Mouse (Mus musculus) embryonic stem cell, embryonic (primary cell): Measurements from ENCODE around the gene Mtrf1l.

ENCODE experiments used
- CTCF ChIA-PET, 4 experiments: fragments of 300-600 bp in 2 of 4; fragments of 350-600 bp in 2 of 4; sonication (Branson Sonifier 250); formaldehyde crosslinking; loops; one replicate each; lab custom pipeline; 2022; ENCODE audit warnings: inconsistent platforms in 2 of 4; lab: Charles Lee
- POLR2A ChIA-PET, 4 experiments: fragments of 300-600 bp in 2 of 4; fragments of 350-600 bp in 2 of 4; sonication (Branson Sonifier 250); formaldehyde crosslinking; loops; one replicate each; lab custom pipeline; 2022; ENCODE audit warnings: antibody characterized with exemption in 4 of 4, inconsistent platforms in 1 of 4; lab: Charles Lee

Gene Mtrf1l

GRCm38 (mm10) chr10:5813724-5814123 is 10.0 kb downstream of the Mtrf1l start:
- POLR2A ChIA-PET: interaction anchor here (0.7 to 15.5 kb wide), 9 partner anchors 8 to 19 kb away, joined by 3 to 599 read pairs (median 10); partner anchors contain the start of genes Mtrf1l (in 3 of the 4) and Fbxo5 (in 2 of the 4)
- CTCF ChIA-PET: interaction anchor here in 1 of 4 experiments (0.5 to 2.0 kb wide), 2 partner anchors 10 to 1345 kb away, joined by 3 to 5 read pairs; partner anchors contain the start of gene Mtrf1l

- POLR2A ChIA-PET: interaction anchor here (0.5 to 16.1 kb wide), 6 partner anchors 13 to 1612 kb away, joined by 3 to 737 read pairs (median 134); partner anchors contain the start of gene Mtrf1l (in 3 of the 4)
- CTCF ChIA-PET: interaction anchor here in 2 of 4 experiments (0.6 to 7.6 kb wide), 3 partner anchors 12 to 1935 kb away, joined by 4 to 105 read pairs (median 4); partner anchors contain the start of gene Mtrf1l (in 1 of the 2)
Measured at GRCm38 (mm10) chr10:5807683-5808082, 16.0 kb downstream of the Mtrf1l start.

DNA sequence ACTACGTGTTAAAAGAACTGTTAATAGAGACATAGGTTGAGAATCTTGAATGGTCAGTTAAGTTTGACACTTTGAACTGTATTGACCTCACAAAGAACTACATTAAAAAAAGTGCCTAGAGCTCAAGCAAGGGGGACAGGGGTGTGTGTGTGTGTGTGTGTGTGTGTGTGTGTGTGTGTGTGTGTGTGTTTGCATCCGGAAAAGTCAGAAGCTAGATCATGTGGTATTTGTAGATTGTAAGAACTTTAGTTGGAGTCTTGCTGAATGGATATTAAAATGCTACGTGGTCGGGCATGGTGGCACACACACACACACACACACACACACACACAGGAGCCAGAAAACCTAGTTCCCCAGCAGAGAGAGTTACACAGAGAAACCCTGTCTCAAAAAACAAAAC is 16.7 kb downstream of the Mtrf1l start:
- CTCF ChIA-PET: interaction anchor here in 3 of 4 experiments (0.6 to 7.6 kb wide), 6 partner anchors 9 to 1934 kb away, joined by 3 to 105 read pairs (median 4); partner anchors contain the start of gene Mtrf1l (in 2 of the 3)
- POLR2A ChIA-PET: interaction anchor here in 3 of 4 experiments (0.6 to 16.1 kb wide), 14 partner anchors 8 to 247 kb away, joined by 3 to 737 read pairs (median 24); partner anchors contain the start of gene Mtrf1l (in 3 of the 3)

DNA sequence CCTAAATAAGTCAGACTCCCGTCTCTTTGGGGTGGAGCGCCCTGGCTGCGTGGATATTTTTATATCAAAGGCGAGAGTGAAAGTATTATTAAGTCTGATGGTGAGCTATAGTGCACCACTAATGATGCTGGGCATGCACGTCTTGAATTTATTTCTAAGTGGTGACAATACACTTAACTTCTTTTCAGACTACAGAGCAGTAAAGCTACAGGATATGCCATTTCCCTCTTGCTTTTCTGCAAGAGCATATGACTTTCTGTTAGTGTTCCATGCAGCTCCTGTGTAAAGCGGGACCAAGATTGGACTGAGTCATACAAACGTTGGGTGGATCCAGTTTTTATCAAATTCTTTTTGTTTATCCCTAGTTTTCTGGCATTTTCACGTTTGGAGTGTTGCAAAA is 17.3 kb downstream of the Mtrf1l start:
- POLR2A ChIA-PET: interaction anchor here (0.6 to 16.1 kb wide), 33 partner anchors 9 to 1920 kb away, joined by 3 to 737 read pairs (median 6); partner anchors contain the start of genes Mtrf1l (in 4 of the 4), Armt1 (in 1 of the 4), Katna1 (in 1 of the 4) and Rgs17 (in 1 of the 4)
- CTCF ChIA-PET: interaction anchor here in 2 of 4 experiments (0.9 to 7.6 kb wide), 6 partner anchors 9 to 207 kb away, joined by 3 to 105 read pairs (median 3); partner anchors contain the start of gene Mtrf1l (in 2 of the 2)

DNA sequence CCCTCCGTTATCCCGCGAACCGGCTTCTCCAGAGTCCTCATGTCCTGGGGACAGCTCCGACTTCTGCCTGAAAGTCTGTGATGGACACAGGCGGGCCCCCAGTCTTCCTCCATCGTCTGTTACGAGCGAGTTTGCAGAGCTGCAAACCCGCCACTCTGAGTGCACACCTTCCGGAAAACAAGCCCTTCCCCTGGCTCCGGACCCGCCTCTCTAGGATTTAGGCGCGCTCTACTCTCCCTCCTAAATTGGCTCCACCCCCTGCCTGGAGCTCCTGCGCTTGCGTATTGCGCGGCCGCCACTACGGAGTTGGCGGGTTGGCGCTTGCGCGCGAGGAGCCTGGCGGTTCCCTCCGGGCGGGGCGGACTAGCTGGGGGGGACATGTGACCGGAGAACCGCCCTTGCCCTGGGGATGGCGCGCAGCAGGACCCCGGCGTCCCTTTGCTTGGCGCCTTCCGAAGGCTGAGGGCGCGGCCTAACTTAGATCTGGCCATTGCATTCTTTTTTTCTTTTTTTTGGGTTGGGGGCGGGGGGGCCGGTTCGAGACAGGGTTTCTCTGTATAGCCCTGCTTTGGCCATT is 17.9 kb downstream of the Mtrf1l start:
- ChIA-PET CTCF (interaction anchor here in 3 of 4 experiments (0.5 to 7.6 kb wide), 13 partner anchors 9 to 1812 kb away, joined by 3 to 105 read pairs (median 3); partner anchors contain the start of gene Mtrf1l (in 3 of the 3)), POLR2A (interaction anchor here (0.5 to 16.1 kb wide), 51 partner anchors 9 to 1953 kb away, joined by 3 to 737 read pairs (median 4); partner anchors contain the start of genes Mtrf1l (in 4 of the 4), Katna1 (in 2 of the 4), Armt1 (in 1 of the 4) and Rgs17 (in 1 of the 4))

GRCm38 (mm10) chr10:5805243-5805730 is 18.4 kb downstream of the Mtrf1l start, which contains the start of gene Fbxo5:
Fbxo5 (minus strand) TSS chr10:5805600.
- ChIA-PET POLR2A (interaction anchor here (0.6 to 16.1 kb wide), 48 partner anchors 8 to 1952 kb away, joined by 3 to 737 read pairs (median 4); partner anchors contain the start of genes Mtrf1l (in 4 of the 4), Katna1 (in 2 of the 4), Armt1 (in 1 of the 4) and Rgs17 (in 1 of the 4)), CTCF (interaction anchor here in 3 of 4 experiments (0.5 to 7.6 kb wide), 13 partner anchors 9 to 1812 kb away, joined by 3 to 105 read pairs (median 3); partner anchors contain the start of gene Mtrf1l (in 3 of the 3))

GRCm38 (mm10) chr10:5804691-5805156 is 19.0 kb downstream of the Mtrf1l start:
- ChIA-PET POLR2A (interaction anchor here (0.6 to 16.1 kb wide), 37 partner anchors 10 to 1952 kb away, joined by 3 to 737 read pairs (median 5); partner anchors contain the start of genes Mtrf1l (in 4 of the 4), Katna1 (in 2 of the 4), Armt1 (in 1 of the 4) and Rmnd1 (in 1 of the 4)), CTCF (interaction anchor here in 3 of 4 experiments (0.6 to 7.6 kb wide), 10 partner anchors 8 to 1813 kb away, joined by 3 to 105 read pairs (median 7); partner anchors contain the start of gene Mtrf1l (in 3 of the 3))

- CTCF ChIA-PET: interaction anchor here in 3 of 4 experiments (0.6 to 7.6 kb wide), 5 partner anchors 17 to 38 kb away, joined by 3 to 105 read pairs (median 5); partner anchors contain the start of gene Mtrf1l (in 3 of the 3)
- POLR2A ChIA-PET: interaction anchor here (0.6 to 16.1 kb wide), 15 partner anchors 9 to 249 kb away, joined by 3 to 737 read pairs (median 17); partner anchors contain the start of gene Mtrf1l (in 4 of the 4)
Measured at GRCm38 (mm10) chr10:5803739-5804138, 20.0 kb downstream of the Mtrf1l start.

DNA sequence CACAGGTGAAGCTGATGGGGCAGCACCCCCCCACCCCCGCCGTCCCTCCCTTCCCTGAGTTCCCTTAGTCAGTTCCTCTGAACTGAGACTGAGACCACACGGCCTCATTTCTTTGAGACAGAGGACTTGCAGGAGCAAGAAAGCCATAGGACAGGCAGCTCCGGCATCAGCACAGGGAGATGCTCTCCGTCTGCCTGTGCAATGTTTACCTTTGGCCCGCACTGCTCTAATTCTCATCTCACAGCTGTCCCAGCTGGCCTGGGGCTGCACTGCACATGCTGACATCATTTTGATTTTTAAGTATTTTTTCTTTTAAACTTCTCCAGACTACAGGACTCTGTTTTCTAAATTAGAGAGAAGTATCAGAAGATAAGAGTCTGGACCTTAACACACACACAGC is 20.8 kb downstream of the Mtrf1l start:
- CTCF ChIA-PET: interaction anchor here in 3 of 4 experiments (0.5 to 7.6 kb wide), 6 partner anchors 16 to 1170 kb away, joined by 3 to 105 read pairs (median 3); partner anchors contain the start of gene Mtrf1l (in 1 of the 3)
- POLR2A ChIA-PET: interaction anchor here (0.6 to 16.1 kb wide), 12 partner anchors 8 to 1534 kb away, joined by 3 to 737 read pairs (median 8); partner anchors contain the start of gene Mtrf1l (in 3 of the 4)

- ChIA-PET CTCF (interaction anchor here (0.7 to 7.6 kb wide), 8 partner anchors 15 to 1268 kb away, joined by 3 to 105 read pairs (median 4); partner anchors contain the start of gene Mtrf1l (in 3 of the 4)), POLR2A (interaction anchor here in 3 of 4 experiments (1.0 to 16.1 kb wide), 6 partner anchors 11 to 22 kb away, joined by 3 to 737 read pairs (median 92); partner anchors contain the start of gene Mtrf1l (in 3 of the 3))
Measured at GRCm38 (mm10) chr10:5800490-5800889, 23.2 kb downstream of the Mtrf1l start.

DNA sequence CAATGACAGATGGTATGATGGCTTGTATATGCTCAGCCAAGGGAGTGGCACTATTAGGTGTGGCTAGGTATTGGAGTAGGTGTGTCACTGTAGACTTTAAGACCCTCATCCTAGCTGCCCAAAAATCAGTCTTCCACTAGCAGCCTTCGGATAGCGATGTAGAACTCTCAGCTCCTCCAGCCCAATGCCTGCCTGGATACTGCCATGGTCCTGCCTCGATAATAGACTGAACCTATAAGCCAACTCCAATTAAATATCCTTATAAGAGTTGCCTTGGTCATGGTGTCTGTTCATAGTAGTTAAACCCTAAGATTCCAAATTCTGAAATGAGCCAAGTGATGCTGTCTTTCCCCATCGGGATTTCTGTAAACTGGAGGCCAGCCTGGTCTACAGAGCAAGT is 25.6 kb downstream of the Mtrf1l start:
- POLR2A ChIA-PET: interaction anchor here in 3 of 4 experiments (0.7 to 16.1 kb wide), 5 partner anchors 7 to 38 kb away, joined by 3 to 737 read pairs (median 3); partner anchors contain the start of genes Mtrf1l (in 2 of the 3) and Fbxo5 (in 1 of the 3)
- CTCF ChIA-PET: no interaction called here

DNA sequence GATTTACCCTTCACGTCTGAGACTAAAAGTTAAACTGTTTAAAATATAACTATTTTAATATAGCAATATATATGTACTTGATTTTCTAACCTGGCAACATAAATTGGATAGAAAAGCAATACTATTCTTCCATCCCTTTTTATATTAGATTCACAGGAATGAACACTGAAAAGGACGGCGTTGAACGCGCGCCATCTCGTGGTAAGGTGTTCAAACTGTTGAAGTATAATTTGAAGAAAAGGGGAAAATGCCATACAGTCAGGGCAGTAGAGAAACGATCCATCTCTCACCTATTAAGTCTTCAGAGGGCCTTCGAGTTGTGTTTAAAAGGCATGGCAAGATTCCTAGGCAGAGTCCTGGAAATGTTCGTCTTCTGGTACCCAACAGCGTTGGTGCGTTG is 33.1 kb downstream of the Mtrf1l start:
- CTCF ChIA-PET: interaction anchor here (0.6 to 2.9 kb wide), 4 partner anchors 15 to 1233 kb away, joined by 3 to 14 read pairs (median 4); no protein-coding TSS in a partner anchor
- POLR2A ChIA-PET: interaction anchor here in 2 of 4 experiments (0.7 to 7.5 kb wide), 2 partner anchors 14 to 1367 kb away, joined by 3 to 72 read pairs; partner anchors contain the start of gene Fbxo5 (in 1 of the 2)

- POLR2A ChIA-PET: interaction anchor here in 1 of 4 experiments (0.6 to 1.0 kb wide), 3 partner anchors 37 to 172 kb away, joined by 3 to 7 read pairs (median 3); partner anchors contain the start of gene Mtrf1l
- CTCF ChIA-PET: interaction anchor here (0.6 to 3.6 kb wide), 13 partner anchors 17 to 383 kb away, joined by 3 to 28 read pairs (median 4); partner anchors contain the start of genes Mtrf1l (in 1 of the 4) and Vip (in 1 of the 4)
Measured at GRCm38 (mm10) chr10:5786923-5787322, 36.8 kb downstream of the Mtrf1l start.
